Mouse (Mus musculus) embryonic fibroblast, embryonic 13.5 days (primary cell): ENCODE measurements around the gene Gins3.

Source experiments
- CTCF ChIP-seq: IDR thresholded peaks from 2 replicates; pipeline ENCODE4 v1.5.1; 2011; ENCODE audit warnings: mild to moderate bottlenecking, control low read depth, low read length, moderate library complexity, borderline replicate concordance; ENCODE audit not compliant: insufficient read depth
- POLR2A ChIP-seq: IDR thresholded peaks from 2 replicates; pipeline ENCODE4 v1.6.1; 2011; ENCODE audit warnings: low read depth, mild to moderate bottlenecking, control low read depth, low read length, moderate library complexity

DNA sequence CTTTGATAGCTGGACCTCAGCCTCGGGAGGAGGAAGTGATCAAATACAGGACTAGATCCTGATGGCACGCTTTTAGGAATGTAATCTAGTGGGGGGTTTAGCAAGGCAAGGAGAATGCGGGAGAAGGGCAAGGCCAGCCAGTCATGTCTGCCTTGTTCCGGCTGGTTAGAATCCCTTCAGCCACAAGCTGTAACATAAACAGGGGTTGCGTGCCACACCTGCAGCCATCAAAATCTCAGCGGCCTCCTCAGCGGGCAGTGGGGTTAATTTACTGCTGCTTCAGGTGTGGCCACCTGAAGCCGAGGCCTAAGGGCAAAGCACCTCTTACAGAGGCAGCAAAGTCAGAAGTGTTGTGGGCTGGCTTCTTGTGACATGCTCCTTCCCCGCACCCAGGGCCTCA is 43.4 kb downstream of the Gins3 start, which contains the start of gene Ndrg4:
- TF ChIP-seq CTCF (no peak), POLR2A (no peak)
